Mouse (Mus musculus) heart, adult 2 months (tissue): ENCODE results near the gene Stk11.

Experiments used
- CTCF ChIP-seq: fragments of 200-600 bp; IDR thresholded peaks from 2 replicates; pipeline ENCODE4 v1.8.1; 2022; ENCODE audit warnings: antibody characterized with exemption, mild to moderate bottlenecking, moderate library complexity
- EP300 ChIP-seq: fragments of 200-500 bp; IDR thresholded peaks from 2 replicates; pipeline ENCODE4 v1.6.1; 2011; ENCODE audit warnings: low read depth, low read length, control low read depth; ENCODE audit not compliant: insufficient read depth
- POLR2A ChIP-seq: fragments of 200-500 bp; IDR thresholded peaks from 2 replicates; pipeline ENCODE4 v1.6.1; 2011; ENCODE audit warnings: mild to moderate bottlenecking, low read depth, low read length, control low read depth; ENCODE audit not compliant: insufficient read depth

DNA sequence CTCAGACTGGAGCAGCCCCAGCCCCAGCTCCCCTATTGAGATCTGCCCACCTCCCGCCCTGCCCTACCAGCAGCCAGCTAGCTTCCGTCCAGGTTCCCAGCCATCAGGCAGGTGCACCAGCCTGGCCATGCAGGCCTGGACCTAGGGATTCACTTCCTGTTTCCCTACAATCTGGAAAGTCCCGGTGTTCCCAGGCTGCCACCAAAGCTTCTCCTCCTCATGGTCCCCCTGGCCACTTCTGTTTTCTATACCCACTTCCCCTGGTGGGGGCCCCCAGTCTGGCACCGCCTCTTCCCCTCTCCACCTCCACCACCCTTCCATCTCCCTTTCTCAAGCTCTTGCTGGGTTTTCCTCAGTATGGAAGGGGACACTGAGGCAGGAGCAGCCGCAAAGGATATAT is 10.1 kb upstream of the Stk11 start, which contains the start of gene Sbno2:
- no peak for TF ChIP-seq CTCF
- no peak for TF ChIP-seq EP300
- TF ChIP-seq POLR2A: no peak
